Mouse (Mus musculus) spleen, adult 12 weeks (tissue): ENCODE data around the gene Smim14.

Source experiments
- DNase-seq: peaks from one replicate; pipeline ENCODE4 v3.0.0; 2022; ENCODE audit warnings: low spot score

Smim14 gene

GRCm38 (mm10) chr5:65460361-65460760 is 76.6 kb downstream of the Smim14 start:
- no peak for DNase-seq

- no peak for DNase-seq
Measured at GRCm38 (mm10) chr5:65459454-65459853, 77.5 kb downstream of the Smim14 start.

GRCm38 (mm10) chr5:65457846-65458245 is 79.1 kb downstream of the Smim14 start:
- DNase-seq: no peak

DNA sequence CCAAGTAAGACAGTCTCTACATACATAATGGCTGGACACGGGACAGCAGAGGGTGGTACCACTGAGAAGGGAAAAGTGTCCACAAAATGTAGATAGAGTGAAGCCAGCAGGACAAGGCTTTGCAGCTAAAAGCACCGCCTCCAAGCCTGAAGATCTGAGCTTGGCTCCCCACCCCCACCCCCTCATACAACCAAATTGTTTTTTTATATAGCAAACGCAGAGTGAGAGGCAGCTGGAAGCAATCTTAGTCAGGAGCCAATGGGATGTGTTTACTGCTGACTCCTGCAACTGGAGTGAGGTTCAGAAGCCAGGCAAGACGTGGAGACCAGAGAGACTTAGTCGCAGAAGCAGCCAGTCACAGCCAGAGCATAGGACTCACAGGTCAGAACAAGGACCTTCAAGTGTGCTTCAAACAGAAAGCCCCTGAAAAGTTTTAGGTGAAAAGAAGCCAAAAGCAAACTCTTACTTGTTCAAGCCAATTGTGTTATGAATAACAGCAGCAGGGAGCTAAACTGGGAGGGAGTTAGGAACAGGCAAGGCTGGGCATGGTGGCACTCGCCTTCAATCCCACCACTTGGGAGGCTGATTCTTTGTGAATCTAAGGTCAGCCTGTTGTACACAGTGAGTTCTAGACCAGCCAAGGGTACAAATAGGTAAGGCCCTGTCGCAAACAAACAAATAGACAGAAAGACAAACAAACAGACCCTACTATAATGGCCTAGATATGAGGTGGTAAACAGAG is 79.7 kb downstream of the Smim14 start:
- no peak for DNase-seq

DNA sequence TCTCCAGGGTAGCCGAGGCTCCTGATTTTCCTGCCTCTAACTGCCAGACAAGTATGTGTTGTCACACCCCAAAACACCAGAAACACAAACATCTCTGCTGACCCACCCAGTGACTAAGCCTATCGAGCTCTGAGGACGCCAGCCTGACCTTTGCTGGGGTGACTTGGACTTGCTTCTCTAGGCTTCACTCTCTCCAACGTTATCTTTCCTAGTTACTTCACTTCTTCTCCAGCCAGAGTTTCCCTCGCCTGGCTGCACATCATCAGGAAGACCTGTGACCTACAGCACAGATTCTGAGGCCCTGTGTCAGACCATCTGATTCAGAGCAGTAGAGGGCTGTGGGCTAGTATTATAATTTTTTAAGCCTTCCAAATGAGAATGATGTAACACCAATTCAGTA is 82.2 kb downstream of the Smim14 start:
- DNase-seq: no peak

GRCm38 (mm10) chr5:65448941-65449340 is 88.0 kb downstream of the Smim14 start:
- no peak for DNase-seq

GRCm38 (mm10) chr5:65447826-65448225 is 89.2 kb downstream of the Smim14 start:
- no peak for DNase-seq

DNA sequence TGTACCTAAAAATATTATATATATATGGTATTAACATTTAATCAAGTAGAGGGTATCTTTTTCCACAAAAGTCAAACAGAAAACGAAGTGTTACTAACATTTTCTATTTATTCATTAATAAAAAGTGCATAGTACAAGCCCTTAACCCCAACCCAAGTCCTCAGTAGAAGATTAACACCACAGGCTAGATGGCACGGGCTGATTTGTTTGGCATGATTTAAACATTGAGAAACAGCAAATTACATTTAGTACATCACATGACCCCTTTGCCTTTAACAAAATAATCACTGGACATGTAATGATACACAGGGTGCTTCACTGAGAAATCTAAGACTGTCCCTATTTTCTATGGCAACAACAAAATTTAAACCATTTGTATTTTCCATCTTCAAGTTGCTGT is 90.2 kb downstream of the Smim14 start:
- no peak for DNase-seq

DNA sequence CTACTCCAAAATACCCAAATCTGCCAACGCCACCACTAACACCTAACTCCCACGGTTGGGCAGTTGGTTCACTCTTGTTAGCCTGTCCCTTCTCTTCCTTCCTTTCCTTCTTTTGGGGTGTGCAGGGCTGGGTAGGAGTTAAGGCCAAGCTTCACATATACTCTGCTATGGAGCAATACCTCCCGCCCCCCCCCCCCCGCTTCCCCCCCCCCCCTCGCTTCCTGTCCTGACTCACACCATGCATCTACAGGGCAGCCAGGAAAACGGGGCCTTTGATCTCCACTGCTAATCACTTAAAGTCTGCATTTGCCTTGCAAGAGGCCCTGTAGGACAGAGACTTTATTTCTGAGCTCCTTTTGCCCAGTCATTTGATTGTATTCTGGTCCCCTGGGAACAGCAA is 92.0 kb downstream of the Smim14 start:
- DNase-seq: no peak

DNA sequence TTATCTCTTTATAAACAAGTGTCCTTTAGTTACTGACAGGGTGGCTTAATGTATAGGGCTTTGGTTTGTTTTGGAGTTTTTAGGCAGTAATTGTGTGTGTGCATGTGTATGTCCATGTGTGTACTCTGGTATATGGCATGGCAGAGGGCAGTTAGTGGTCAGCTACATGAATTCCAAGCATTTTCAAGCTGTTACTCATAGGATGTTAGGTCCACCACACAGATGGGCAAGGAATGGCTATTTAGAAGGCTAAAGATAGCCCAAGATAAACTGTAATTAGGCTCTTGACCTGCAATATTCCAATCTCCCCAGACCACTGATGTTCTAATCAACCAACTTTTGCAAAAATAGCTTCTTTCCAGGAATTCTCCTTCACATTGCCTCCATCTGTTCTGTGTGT is 98.9 kb downstream of the Smim14 start:
- DNase-seq: no peak

- DNase-seq: peak; percentile 92
Measured at GRCm38 (mm10) chr5:65435806-65436561, 101.0 kb downstream of the Smim14 start, which contains the start of gene Ugdh. Gene Ugdh, minus strand, starts transcription at chr5:65435949.

- DNase-seq: no peak
Measured at GRCm38 (mm10) chr5:65435363-65435805, 101.6 kb downstream of the Smim14 start.

- no peak for DNase-seq
Measured at GRCm38 (mm10) chr5:65434471-65435362, 102.3 kb downstream of the Smim14 start.

DNA sequence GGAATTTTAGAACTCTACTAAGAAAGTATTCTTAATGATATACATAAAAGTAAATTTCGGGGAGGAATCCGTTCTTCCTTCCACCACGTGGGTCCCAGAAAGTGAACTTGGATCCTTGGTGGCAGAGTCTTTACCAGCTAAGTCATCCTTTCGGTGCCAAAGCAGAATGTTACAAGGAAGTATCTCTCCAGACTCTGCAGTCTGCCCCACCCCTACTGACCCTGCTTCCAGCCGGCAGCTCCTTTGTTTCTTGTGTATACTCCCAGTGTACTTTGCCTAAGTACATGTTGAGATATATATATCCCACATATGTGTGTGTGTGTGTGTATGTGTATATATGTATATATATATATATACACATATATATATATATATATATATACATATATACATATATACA is 107.5 kb downstream of the Smim14 start:
- no peak for DNase-seq

DNA sequence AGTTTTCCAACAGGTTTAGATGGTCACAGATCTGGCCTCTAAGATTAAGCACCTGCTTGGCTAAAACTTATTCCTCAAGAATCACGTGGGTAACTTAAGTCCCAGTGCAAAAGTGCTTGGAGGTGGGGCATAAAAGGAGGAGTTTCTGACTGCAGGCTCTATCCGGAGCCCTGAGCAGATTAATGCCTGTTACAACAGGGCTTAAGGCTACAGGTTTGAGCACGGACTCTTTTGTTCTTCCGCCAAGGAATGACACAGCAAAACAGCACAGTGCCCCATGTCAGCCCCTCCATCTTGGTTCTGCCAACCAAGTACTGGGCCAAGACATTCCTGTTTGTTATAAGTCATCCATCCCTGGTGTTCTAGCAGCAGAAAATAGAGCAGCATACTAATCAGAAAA is 108.7 kb downstream of the Smim14 start:
- DNase-seq: no peak

- DNase-seq: no peak
Measured at GRCm38 (mm10) chr5:65425251-65425650, 111.7 kb downstream of the Smim14 start.

DNA sequence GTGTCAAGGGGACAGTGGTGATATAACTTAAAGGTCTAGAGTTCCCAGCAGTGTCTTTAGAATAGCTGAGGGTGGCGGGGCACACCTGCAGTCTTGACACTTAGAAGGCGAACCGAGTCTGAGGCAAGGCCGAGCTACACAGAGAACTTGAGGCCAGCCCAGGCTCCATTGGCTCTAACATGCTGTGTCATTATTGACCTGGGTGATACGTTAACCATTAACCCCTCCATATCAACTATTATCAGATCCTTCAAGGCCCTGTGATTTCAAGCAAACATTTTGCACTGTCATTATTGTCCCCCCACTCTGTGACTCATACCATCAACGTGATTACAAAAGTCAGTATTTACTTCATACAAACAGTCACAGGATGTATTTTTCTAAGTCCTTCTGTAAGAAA is 112.8 kb downstream of the Smim14 start:
- DNase-seq: no peak

DNA sequence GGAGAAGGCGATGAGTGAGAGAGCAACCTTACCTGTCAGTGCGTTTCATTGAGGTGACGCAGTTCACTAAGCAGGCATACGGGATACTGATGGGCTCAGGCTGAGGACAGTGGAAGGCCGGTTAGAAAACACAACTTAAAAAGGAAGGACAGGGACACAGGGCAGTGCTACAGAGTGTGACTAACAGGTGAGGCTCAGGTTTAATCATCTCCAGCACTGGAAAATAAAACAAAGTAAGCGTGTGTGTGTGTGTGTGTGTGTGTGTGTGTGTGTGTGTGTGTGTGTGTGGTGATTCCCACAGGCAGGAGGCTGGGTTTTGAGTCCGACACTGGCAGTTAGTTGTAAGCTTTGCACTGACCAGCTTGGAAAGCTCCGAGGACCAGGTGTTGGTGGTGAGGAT is 114.2 kb downstream of the Smim14 start:
- DNase-seq: no peak

- DNase-seq: no peak
Measured at GRCm38 (mm10) chr5:65420822-65421221, 116.2 kb downstream of the Smim14 start.

GRCm38 (mm10) chr5:65419136-65419535 is 117.8 kb downstream of the Smim14 start:
- DNase-seq: no peak

GRCm38 (mm10) chr5:65415653-65416458 is 121.1 kb downstream of the Smim14 start:
- DNase-seq: peak; percentile 23

DNA sequence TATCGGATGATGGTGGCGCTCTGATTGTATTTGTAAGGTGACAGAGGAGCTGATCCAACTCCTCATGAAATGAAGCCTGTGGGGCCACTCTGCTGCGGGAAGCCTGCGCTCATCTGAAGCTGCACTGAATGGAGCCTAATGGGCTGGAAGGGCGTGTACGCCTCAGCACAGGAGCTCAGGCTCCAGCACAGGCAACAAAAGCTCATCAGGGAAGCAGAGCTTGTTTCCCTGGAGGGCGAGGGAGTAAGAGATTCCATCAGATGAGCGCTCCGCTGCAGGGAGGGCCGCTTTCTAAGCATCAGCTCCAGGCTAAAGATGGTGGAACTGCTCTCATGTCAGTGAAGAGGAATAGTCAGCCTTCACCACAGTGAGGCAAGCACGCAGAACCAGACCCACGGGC is 129.0 kb downstream of the Smim14 start:
- no peak for DNase-seq
